Mouse (Mus musculus) midbrain, embryonic 15.5 days (tissue): ENCODE measurements at regions not wholly inside any gene's neighbourhood (a gene's known extent, or its start where the extent isn't known, plus 50 kb on each side); places are given as distances from the start of the nearest gene placed in this dataset.
A peak's percentile ranks its signal among the peaks of the same experiment; 100 is the strongest.

ENCODE experiments used
- ATAC-seq: fragments of 200-750 bp; cut with Nextera tagmentation; replicated peaks from 2 replicates; pipeline ENCODE4 v1.8.0; 2017; ENCODE audit warnings: moderate TSS enrichment
- H3K27ac ChIP-seq: fragments of 300-500 bp; sonication (generic); 2 replicates; pipeline ENCODE4 v1.5.1; 2015; ENCODE audit warnings: mild to moderate bottlenecking, inconsistent platforms
- H3K27me3 ChIP-seq: fragments of 300-500 bp; sonication (generic); replicated peaks from 2 replicates; pipeline ENCODE4 v1.6.1; 2015; ENCODE audit warnings: inconsistent platforms
- H3K36me3 ChIP-seq: fragments of 300-500 bp; sonication (generic); replicated peaks from 2 replicates; pipeline ENCODE4 v1.6.1; 2015; ENCODE audit warnings: inconsistent platforms
- H3K4me1 ChIP-seq: fragments of 300-500 bp; sonication (generic); 2 replicates; pipeline ENCODE4 v1.6.1; 2015; ENCODE audit warnings: inconsistent platforms
- H3K4me2 ChIP-seq: fragments of 300-500 bp; sonication (generic); 2 replicates; pipeline ENCODE4 v1.6.1; 2015; ENCODE audit warnings: inconsistent platforms, mild to moderate bottlenecking, moderate library complexity
- H3K4me3 ChIP-seq: fragments of 300-500 bp; sonication (generic); 2 replicates; pipeline ENCODE4 v1.5.1; 2015; ENCODE audit warnings: mild to moderate bottlenecking, inconsistent platforms
- H3K9ac ChIP-seq: fragments of 300-500 bp; sonication (generic); 2 replicates; pipeline ENCODE4 v1.6.1; 2015; ENCODE audit warnings: mild to moderate bottlenecking, inconsistent platforms
- H3K9me3 ChIP-seq: fragments of 300-500 bp; sonication (generic); 2 replicates; pipeline ENCODE4 v1.6.1; 2016; ENCODE audit warnings: inconsistent platforms
- WGBS: fragments of 180-500 bp; shearing (Covaris S2); methylation state at CpG from one replicate; pipeline ENCODE4 v1.1.7; 2015; ENCODE audit warnings: mixed read lengths; 5-methylcytosine and 5-hydroxymethylcytosine counted together

- Histone ChIP-seq H3K27ac (no peak overlapping the region), H3K9ac (no peak overlapping the region), H3K4me1 (no peaks in the 10 kb centered on the region), H3K4me2 (no peak overlapping the region), H3K36me3 (no peaks in the 10 kb centered on the region), H3K4me3 (no peak overlapping the region), H3K27me3 (no peaks in the 10 kb centered on the region), H3K9me3 (no peaks in the 10 kb centered on the region)
- ATAC-seq, result no peak
- WGBS, result 49% methylated on average over 6 of the region's 6 CpGs
Measured at GRCm38 (mm10) chr19:14225061-14225696, 311.8 kb downstream of the Olfr1505 start.

- Histone ChIP-seq H3K27ac (no peak overlapping the region), H3K36me3 (no peaks in the 10 kb centered on the region), H3K9me3 (no peaks in the 10 kb centered on the region), H3K4me1 (no peaks in the 10 kb centered on the region), H3K4me3 (no peak overlapping the region), H3K9ac (no peak overlapping the region), H3K27me3 (no peaks in the 10 kb centered on the region), H3K4me2 (no peak overlapping the region)
- ATAC-seq, result no peak
- WGBS, result 27% methylated on average over 4 of the region's 4 CpGs
Measured at GRCm38 (mm10) chr19:14225787-14226186, 312.5 kb downstream of the Olfr1505 start.

- no peak overlapping the region for H3K9ac ChIP-seq
- no peak overlapping the region for H3K27ac ChIP-seq
- H3K4me2 ChIP-seq, result no peak overlapping the region
- no peaks in the 10 kb centered on the region for H3K36me3 ChIP-seq
- ATAC-seq, result no peak
- no peaks in the 10 kb centered on the region for H3K9me3 ChIP-seq
- H3K27me3 ChIP-seq, result no peaks in the 10 kb centered on the region
- no peaks in the 10 kb centered on the region for H3K4me1 ChIP-seq
- no peak overlapping the region for H3K4me3 ChIP-seq
Measured at GRCm38 (mm10) chr19:14226521-14226920, 313.2 kb downstream of the Olfr1505 start.

- 30% methylated on average over 5 of the region's 5 CpGs for WGBS
Measured at GRCm38 (mm10) chr19:14243565-14243964, 330.2 kb downstream of the Olfr1505 start.

DNA sequence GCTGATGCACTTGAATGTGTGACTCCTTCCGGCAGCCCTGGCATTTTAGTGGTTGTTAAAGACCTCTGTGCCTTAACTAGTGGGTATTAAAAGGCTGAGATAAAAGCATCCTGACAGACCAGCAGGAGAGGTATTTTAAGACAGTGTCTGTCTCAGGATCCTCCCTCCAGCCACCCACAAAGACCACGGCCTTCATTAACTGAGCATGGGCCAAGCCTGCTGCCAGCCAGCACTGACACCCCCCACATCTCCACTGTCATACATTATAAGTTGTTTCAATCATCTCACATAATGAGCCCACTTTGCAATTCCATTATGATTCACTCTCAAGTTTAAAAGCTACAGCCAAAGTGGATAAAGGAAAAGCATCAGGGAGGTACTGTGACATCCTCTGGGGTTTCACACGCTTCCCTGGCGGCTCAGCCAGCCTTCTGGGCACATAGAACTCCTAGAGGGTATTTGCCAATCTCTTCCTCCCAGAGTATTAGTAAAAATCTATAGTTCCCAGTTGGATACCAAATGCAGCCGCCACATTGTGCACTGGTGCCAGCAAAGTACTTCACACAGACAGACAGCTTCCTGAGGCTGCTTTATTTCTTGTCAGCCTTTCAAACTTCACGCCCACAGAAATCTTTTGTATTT, 333.8 kb downstream of the Olfr1505 start:
- Histone ChIP-seq H3K4me2 (no peak overlapping the region), H3K9ac (no peak overlapping the region), H3K27me3 (no peaks in the 10 kb centered on the region), H3K9me3 (no peaks in the 10 kb centered on the region), H3K36me3 (no peaks in the 10 kb centered on the region), H3K27ac (peak overlapping the region; percentile 15; the same call in 1 of the 2 replicates), H3K4me1 (peaks cover 12% of the 10 kb centered on the region), H3K4me3 (no peak overlapping the region)
- WGBS, result 28% methylated on average over 6 of the region's 6 CpGs
- ATAC-seq, result peak; percentile 67

More at GRCm38 (mm10) chr19:14243565-14243964, 330.2 kb downstream of the Olfr1505 start:
- no peak overlapping the region for H3K9ac ChIP-seq
- H3K27ac ChIP-seq, result no peak overlapping the region
- no peaks in the 10 kb centered on the region for H3K9me3 ChIP-seq
- no peaks in the 10 kb centered on the region for H3K36me3 ChIP-seq
- no peaks in the 10 kb centered on the region for H3K27me3 ChIP-seq
- no peak overlapping the region for H3K4me3 ChIP-seq
- peaks cover 28% of the 10 kb centered on the region for H3K4me1 ChIP-seq
- H3K4me2 ChIP-seq, result no peak overlapping the region
- no peak for ATAC-seq

DNA sequence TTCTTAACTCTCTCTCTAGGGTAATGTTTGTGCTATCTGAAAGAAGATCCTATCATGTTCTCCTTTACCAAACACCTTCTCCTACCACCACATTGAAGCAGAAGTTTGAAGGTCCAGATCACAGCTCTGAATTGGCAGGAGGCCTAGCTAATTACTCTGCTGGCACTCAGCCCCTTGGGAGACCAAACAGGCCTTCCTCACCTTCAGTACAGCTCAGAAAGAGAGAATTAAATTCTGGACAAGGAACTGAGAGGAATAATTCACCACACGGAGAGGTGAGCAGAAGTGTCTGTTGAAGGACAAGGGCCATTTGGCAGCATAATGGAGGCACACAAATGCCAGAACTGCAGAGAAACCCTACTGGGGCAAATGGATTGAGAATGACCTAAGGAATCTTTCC, 334.6 kb downstream of the Olfr1505 start:
- H3K4me3 ChIP-seq, result no peak overlapping the region
- no peak overlapping the region for H3K4me2 ChIP-seq
- no peaks in the 10 kb centered on the region for H3K36me3 ChIP-seq
- no peak overlapping the region for H3K9ac ChIP-seq
- no peaks in the 10 kb centered on the region for H3K9me3 ChIP-seq
- H3K27ac ChIP-seq, result no peak overlapping the region
- no peaks in the 10 kb centered on the region for H3K27me3 ChIP-seq
- WGBS, result 41% methylated on average over 1 of the region's 1 CpGs
- peaks cover 12% of the 10 kb centered on the region for H3K4me1 ChIP-seq
- ATAC-seq, result no peak

DNA sequence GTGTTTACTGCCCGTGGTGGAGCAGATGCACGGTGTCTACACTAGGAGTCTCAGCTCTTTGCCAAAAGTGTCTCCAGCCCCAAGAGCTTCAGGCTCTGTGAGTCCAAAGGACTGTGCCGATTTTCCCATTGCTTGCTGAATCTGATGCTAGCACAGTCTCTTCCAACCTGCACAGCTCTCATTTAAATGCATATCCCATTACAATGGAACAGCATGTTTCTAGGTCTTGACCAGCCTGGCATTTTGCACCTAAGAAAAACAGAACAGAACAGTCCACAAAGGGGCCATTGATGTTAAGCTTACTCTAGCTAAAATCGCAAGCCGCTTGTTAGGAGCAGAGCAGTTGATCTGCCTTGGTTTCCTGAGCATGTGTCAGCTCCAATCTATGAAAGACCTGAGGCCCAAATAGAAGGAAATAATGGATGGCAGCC, 339.2 kb downstream of the Tle4 start:
- H3K27ac ChIP-seq, result 0 out of 2 replicates have a peak overlapping the region, but pooled peaks have one; percentile 18
- H3K9me3 ChIP-seq, result no peaks in the 10 kb centered on the region
- peak overlapping the region; percentile 19; the same call in 1 of the 2 replicates for H3K4me2 ChIP-seq
- ATAC-seq, result peak; percentile 79
- H3K36me3 ChIP-seq, result no peaks in the 10 kb centered on the region
- 7% methylated on average over 5 of the region's 5 CpGs for WGBS
- H3K9ac ChIP-seq, result no peak overlapping the region
- peaks cover 6% of the 10 kb centered on the region for H3K27me3 ChIP-seq
- H3K4me3 ChIP-seq, result no peak overlapping the region
- peaks cover 11% of the 10 kb centered on the region for H3K4me1 ChIP-seq

- 12% methylated on average over 2 of the region's 2 CpGs for WGBS
- H3K27me3 ChIP-seq, result peaks cover 6% of the 10 kb centered on the region
- peaks cover 11% of the 10 kb centered on the region for H3K4me1 ChIP-seq
- H3K27ac ChIP-seq, result no peak overlapping the region
- no peaks in the 10 kb centered on the region for H3K36me3 ChIP-seq
- no peak overlapping the region for H3K9ac ChIP-seq
- H3K4me2 ChIP-seq, result no peak overlapping the region
- H3K4me3 ChIP-seq, result no peak overlapping the region
- no peaks in the 10 kb centered on the region for H3K9me3 ChIP-seq
- no peak; the same call in 1 of the 2 replicates for ATAC-seq
Measured at GRCm38 (mm10) chr19:14259223-14259622, 338.6 kb downstream of the Tle4 start.

- no peaks in the 10 kb centered on the region for H3K4me1 ChIP-seq
- no peak overlapping the region for H3K9ac ChIP-seq
- no peak overlapping the region for H3K4me3 ChIP-seq
- H3K9me3 ChIP-seq, result no peaks in the 10 kb centered on the region
- 64% methylated on average over 1 of the region's 1 CpGs for WGBS
- no peak overlapping the region for H3K27ac ChIP-seq
- no peaks in the 10 kb centered on the region; the same call in 1 of the 2 replicates for H3K27me3 ChIP-seq
- H3K4me2 ChIP-seq, result no peak overlapping the region
- H3K36me3 ChIP-seq, result no peaks in the 10 kb centered on the region
- no peak for ATAC-seq
Measured at GRCm38 (mm10) chr19:14289331-14289737, 308.5 kb downstream of the Tle4 start.

- H3K9me3 ChIP-seq, result no peaks in the 10 kb centered on the region
- H3K4me1 ChIP-seq, result no peaks in the 10 kb centered on the region
- ATAC-seq, result peak; percentile 60; the same call in 1 of the 2 replicates
- WGBS, result 78% methylated on average over 6 of the region's 6 CpGs
- no peaks in the 10 kb centered on the region; the same call in 1 of the 2 replicates for H3K27me3 ChIP-seq
- H3K4me2 ChIP-seq, result no peak overlapping the region
- no peaks in the 10 kb centered on the region for H3K36me3 ChIP-seq
- no peak overlapping the region for H3K9ac ChIP-seq
- no peak overlapping the region for H3K4me3 ChIP-seq
- no peak overlapping the region for H3K27ac ChIP-seq
Measured at GRCm38 (mm10) chr19:14290911-14291310, 306.9 kb downstream of the Tle4 start.

DNA sequence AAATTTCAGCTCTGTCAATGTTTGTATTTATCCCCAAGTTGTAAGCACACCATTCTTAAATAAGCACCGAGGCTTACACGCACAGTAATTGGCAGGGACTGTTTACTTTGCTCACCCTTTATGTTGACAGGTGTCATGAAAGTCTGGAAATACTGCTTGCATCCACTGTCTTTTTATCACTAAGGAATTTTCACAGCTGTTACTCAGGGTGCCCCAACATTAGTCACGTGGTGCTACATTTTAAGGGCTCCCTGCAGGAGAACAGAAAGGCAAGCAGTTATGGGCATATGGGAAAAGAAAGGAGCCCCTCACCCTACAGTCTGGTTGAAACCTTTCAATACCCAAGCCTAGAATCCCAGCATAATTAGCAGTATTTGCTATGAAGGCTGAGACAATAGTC, 304.7 kb downstream of the Tle4 start:
- no peak for ATAC-seq
- WGBS, result 75% methylated on average over 3 of the region's 3 CpGs
- no peak overlapping the region for H3K27ac ChIP-seq

GRCm38 (mm10) chr19:14301176-14301943, 296.5 kb downstream of the Tle4 start:
- H3K4me2 ChIP-seq, result no peak overlapping the region
- H3K27me3 ChIP-seq, result no peaks in the 10 kb centered on the region; the same call in 1 of the 2 replicates
- no peak for ATAC-seq
- H3K36me3 ChIP-seq, result no peaks in the 10 kb centered on the region
- no peak overlapping the region for H3K4me3 ChIP-seq
- 69% methylated on average over 6 of the region's 6 CpGs for WGBS
- no peaks in the 10 kb centered on the region for H3K4me1 ChIP-seq
- no peak overlapping the region for H3K27ac ChIP-seq
- H3K9ac ChIP-seq, result no peak overlapping the region
- H3K9me3 ChIP-seq, result no peaks in the 10 kb centered on the region

More for the DNA sequence above, 304.7 kb downstream of the Tle4 start:
- no peaks in the 10 kb centered on the region for H3K4me1 ChIP-seq
- H3K27me3 ChIP-seq, result no peaks in the 10 kb centered on the region; the same call in 1 of the 2 replicates
- no peak overlapping the region for H3K4me2 ChIP-seq
- no peaks in the 10 kb centered on the region for H3K9me3 ChIP-seq
- H3K36me3 ChIP-seq, result no peaks in the 10 kb centered on the region
- H3K9ac ChIP-seq, result no peak overlapping the region
- no peak overlapping the region for H3K4me3 ChIP-seq
